Mouse (Mus musculus) C3H10T1/2 (cell line): ENCODE measurements around the gene Ormdl2. TPM values are rescaled to one million over a fixed set of nuclear protein-coding genes. Genes with fewer than 3 reads are reported as not detected.

Experiments used
- polyA plus RNA-seq, 2 experiments: library from polyadenylated mRNA; unstranded; fragments of >200 nt; fragmentation: generic; extraction: Trizol; gene quantifications; one replicate each; pipeline ENCODE4 v1.2.1; 2012; ENCODE audit warnings: missing spikeins in 2 of 2

The Ormdl2 gene
- polyA plus RNA-seq, result 10 to 100 TPM; 27.5 to 30.0 TPM

DNA sequence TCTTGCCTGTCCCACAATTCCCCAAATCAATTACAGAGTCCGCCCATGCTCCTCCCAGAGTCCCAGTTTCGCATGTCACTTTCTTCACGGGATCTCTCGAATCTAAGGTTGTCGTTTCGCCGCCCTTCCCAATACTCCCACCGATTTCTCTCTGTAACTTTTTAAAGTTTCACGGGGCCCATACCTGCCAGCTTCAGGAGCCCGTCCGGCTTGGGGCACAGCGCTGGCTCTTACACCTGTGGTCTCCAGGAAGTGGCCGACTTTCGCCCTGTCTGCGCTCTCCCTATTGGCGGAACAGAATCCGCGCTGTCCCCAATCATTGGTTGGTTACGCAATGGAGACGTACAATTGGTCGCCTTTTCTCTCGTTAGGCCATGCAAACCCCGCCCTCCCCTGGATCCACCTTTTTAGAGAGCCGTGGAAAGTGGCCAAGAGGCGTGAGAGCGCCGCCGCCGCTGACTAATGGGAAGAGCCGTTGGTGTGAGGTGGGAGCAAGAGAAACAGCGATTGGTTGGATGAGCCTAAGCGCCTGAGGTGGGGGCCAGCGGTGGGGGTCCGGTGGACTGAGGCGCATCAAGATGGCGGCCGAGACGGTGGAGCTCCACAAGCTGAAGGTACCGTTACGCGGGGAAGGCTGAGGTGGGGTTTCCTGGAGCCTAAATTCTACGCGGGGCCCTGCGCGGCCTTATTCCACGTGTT is at the start of gene Ormdl2:
Gene Ormdl2 (minus strand): TSS at position 288 of the 699 bp plus-strand sequence.

DNA sequence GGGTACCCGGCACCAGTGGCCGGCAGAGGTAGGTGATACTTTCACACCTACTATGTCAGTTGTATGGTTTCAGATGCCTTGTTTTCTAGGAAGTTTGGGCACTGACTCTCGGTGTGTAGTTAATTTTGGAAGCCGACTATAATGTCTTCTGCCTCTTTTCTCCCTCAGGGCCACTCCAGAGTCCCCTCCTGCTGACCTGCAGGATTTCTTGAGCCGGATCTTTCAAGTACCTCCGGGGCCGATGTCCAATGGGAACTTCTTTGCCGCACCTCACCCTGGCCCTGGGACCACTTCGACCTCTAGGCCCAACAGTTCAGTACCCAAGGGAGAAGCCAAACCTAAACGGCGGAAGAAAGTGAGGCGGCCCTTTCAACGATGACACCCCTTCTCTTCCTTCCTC is 4.4 kb downstream of the Ormdl2 start, which contains the start of gene Sarnp:
Gene Sarnp (plus strand): TSS at position 301 of the 400 bp plus-strand sequence.

DNA sequence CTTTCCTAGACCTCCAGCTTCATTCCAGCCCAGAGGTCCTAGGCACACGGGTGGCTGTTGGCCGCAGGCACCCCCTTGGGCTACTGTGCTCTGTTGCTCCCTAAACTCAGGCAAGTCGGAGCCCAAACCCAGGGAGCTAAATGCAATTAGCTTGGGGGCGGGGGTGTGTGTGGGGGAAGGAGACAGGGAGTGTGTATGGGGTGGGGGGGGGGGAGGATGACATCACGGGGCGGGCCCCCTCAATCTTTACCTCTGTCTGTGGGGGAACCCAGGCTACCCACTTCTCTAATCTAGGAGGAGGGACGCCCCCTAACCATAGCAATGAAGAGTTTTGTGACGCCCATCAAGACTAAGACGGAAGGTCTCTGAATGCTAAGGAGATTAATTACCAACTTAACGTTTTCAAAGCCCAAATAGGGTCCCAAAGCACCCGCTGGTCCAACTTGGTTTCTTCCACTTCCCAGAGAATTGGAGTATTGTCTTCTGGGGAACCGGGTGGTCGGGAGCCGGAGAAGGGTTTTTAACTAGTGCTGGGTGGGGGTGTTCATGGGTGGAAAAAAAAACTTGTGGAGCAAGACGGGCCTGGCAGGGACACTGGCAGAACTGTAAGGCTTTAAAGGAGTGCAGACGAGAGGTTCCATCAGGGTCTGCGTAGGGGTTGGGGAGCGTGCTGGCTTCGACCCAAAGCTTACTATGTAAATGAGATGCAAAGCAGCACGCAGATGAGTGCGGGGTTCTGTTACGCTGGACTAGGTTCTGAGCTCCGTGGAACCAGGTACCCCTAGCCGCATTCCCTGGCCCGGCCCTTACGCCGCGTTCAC is 17.0 kb downstream of the Ormdl2 start, which contains the start of gene Tmem198b:
Gene Tmem198b (minus strand): TSS at position 100 of the 821 bp plus-strand sequence.

DNA sequence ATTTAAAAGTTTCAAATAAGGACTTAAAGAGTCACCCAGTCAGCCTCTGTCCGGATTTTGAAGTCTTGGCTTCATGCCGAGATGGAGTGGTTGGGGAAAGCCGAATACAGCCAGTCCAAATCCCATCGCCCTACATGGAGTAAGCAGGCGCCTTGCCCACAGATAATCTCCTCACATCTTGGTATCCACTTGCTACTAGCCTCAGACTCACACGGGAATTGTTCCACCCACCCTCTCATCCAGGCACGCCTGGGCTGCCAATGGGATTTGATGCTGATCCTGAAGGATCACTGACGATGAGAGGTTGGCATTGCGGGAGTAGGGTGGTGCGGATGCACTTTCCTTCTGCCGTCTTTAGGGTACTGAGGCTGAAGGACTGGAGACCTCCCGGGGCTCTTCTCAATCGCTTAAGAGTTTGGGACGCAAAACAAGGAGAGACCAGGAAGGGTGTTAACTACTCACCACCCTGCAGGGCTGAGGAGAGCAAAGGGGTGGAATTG is 17.6 kb downstream of the Ormdl2 start, which contains the start of gene Dnajc14:
Gene Dnajc14 (plus strand): TSS at position 292 of the 500 bp plus-strand sequence.

DNA sequence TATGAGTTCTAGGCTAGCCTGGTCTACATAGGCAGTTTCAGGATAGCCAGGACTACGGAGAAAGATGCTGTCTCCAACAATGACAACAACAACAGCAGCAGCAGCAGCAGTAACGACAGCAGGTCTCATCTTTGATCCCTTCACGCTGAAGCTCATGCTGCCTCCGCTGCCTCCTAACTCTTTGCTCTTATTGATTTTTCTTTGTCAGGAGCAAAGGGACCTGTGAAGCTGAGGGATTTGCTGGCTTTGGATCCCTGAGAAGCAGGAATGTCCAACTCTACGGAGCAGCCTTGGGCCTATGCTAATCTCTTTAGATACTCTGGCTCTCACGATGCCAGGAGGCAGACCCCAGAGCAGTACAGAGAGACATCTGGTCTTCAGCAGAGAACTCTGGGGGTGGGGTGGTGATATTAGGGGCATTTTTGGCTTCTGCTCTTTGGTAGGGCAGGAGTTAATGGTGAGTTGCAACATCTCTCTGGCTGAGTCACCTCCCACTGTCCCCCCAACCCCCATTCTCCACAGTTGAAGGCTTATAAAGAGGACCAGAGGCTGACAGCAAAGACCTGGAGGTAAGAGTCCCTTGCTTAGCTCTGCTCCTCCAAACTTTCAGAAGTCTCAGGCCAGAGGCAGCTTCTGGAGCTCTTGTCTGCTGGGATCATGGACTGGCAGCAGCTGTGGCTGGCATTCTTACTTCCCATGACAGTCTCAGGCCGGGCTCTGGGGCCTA is 30.9 kb downstream of the Ormdl2 start, which contains the start of gene Mmp19:
Gene Mmp19 (plus strand): TSS at position 513 of the 727 bp plus-strand sequence.

Other genes starting within 250 kb of the Ormdl2 start
- under 1 TPM; 0.20 to 0.24 TPM for gene Erbb3, start 232.0 kb downstream of the Ormdl2 start, polyA plus RNA-seq
- gene Rps26, start 194.9 kb downstream of the Ormdl2 start, polyA plus RNA-seq, result 1,000 to 10,000 TPM; 3,269 to 4,877 TPM
- under 1 TPM in 1 of 2 experiments, not detected in 1; 0.07 TPM for gene Ikzf4, start 175.7 kb downstream of the Ormdl2 start, polyA plus RNA-seq
- gene Suox, start 147.6 kb downstream of the Ormdl2 start, polyA plus RNA-seq, result 10 to 100 TPM in 1 of 2 experiments, 1 to 10 TPM in 1; 6.0 to 11.3 TPM
- gene Rab5b, start 125.4 kb downstream of the Ormdl2 start, polyA plus RNA-seq, result 10 to 100 TPM; 12.3 to 76.2 TPM
- under 1 TPM; 0.05 to 0.66 TPM for gene Pmel, start 117.5 kb downstream of the Ormdl2 start, polyA plus RNA-seq
- 10 to 100 TPM in 1 of 2 experiments, 1 to 10 TPM in 1; 6.3 to 18.0 TPM for gene Cdk2, start 116.6 kb downstream of the Ormdl2 start, polyA plus RNA-seq
- 1 to 10 TPM in 1 of 2 experiments, under 1 TPM in 1; 0.73 to 8.6 TPM for gene Dgka, start 76.8 kb downstream of the Ormdl2 start, polyA plus RNA-seq
- gene Pym1, start 73.8 kb downstream of the Ormdl2 start, polyA plus RNA-seq, result 10 to 100 TPM; 34.2 to 39.0 TPM
- gene Mmp19, start 30.7 kb downstream of the Ormdl2 start, polyA plus RNA-seq, result 10 to 100 TPM in 1 of 2 experiments, under 1 TPM in 1; 0.77 to 12.4 TPM
- 10 to 100 TPM; 10.1 to 48.8 TPM for gene Dnajc14, start 17.6 kb downstream of the Ormdl2 start, polyA plus RNA-seq
- 10 to 100 TPM; 14.8 to 25.5 TPM for gene Tmem198b, start 17.3 kb downstream of the Ormdl2 start, polyA plus RNA-seq
- 10 to 100 TPM in 1 of 2 experiments, 1 to 10 TPM in 1; 4.9 to 44.4 TPM for gene Sarnp, start 4.3 kb downstream of the Ormdl2 start, polyA plus RNA-seq
- gene Gdf11, start 70.1 kb upstream of the Ormdl2 start, polyA plus RNA-seq, result 10 to 100 TPM in 1 of 2 experiments, 1 to 10 TPM in 1; 4.7 to 18.4 TPM
- 1,000 to 10,000 TPM; 1,350 to 2,032 TPM for gene Cd63, start 79.3 kb upstream of the Ormdl2 start, polyA plus RNA-seq
- 10 to 100 TPM in 1 of 2 experiments, 1 to 10 TPM in 1; 6.5 to 25.9 TPM for gene Rdh5, start 101.2 kb upstream of the Ormdl2 start, polyA plus RNA-seq
- gene Bloc1s1, start 102.4 kb upstream of the Ormdl2 start, polyA plus RNA-seq, result 100 to 1,000 TPM; 303 to 605 TPM
- 1 to 10 TPM; 1.4 to 1.7 TPM for gene Itga7, start 112.2 kb upstream of the Ormdl2 start, polyA plus RNA-seq
- gene Mettl7b, start 139.3 kb upstream of the Ormdl2 start, polyA plus RNA-seq, result under 1 TPM in 1 of 2 experiments, not detected in 1; 0.59 TPM
- not detected for gene Olfr9, start 167.8 kb upstream of the Ormdl2 start, polyA plus RNA-seq
- gene Olfr763, start 189.1 kb upstream of the Ormdl2 start, polyA plus RNA-seq, result not detected
- not detected for gene Olfr764-ps1, start 218.3 kb upstream of the Ormdl2 start, polyA plus RNA-seq
- gene Olfr765, start 228.4 kb upstream of the Ormdl2 start, polyA plus RNA-seq, result not detected
- gene Olfr766-ps1, start 247.3 kb upstream of the Ormdl2 start, polyA plus RNA-seq, result not detected